In the genomic region with DNA sequence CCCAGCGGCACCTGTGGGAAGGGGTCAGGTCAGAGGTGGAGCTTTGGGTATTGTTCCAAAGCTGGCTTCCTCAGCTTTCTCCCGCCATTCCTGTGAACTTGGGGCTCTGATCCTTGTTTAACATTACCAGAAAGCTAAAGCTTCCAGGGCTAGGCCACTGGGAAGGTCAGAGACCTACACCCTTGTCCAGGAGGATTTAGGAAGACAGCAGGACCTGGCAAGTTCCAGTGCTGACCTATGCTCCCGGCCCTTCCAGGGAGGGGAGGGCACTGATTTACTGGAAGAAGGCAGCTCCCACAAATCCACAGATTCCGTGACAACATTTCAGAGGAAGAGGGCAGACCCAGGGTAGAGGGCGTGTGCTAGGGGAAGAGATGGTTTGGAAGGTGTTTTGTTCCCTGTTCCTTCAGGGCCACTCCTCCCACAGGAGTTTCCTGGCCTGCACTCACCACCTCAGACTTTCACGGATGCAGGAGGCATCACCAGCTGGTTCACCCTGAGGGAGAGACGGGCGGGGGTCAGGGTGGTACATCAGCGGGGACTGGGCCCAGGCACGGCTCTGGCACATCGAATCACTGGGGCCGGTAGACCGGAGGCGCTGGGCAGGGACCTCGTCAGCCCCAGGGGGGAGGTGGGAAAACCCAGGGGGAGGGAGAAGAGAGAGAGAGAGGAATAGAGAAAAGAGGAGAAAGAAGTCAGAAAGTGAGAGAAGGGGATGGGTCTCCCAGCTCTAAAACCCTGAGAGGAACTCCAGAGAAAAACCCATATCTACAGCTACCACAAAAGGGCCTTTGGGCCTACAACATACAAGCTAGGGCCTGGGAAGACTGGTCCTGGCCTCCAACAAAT, we compare ENCODE assay signal across 32 mouse cellular contexts. TPM values are rescaled to one million over a fixed set of nuclear protein-coding genes. Genes with fewer than 3 reads are reported as not detected.
DNase-seq lines count a peak whose midpoint lies in the region; ATAC-seq and TF ChIP-seq lines count a peak whose summit lies in the region.
"Had no signal": no experiment of that assay in that cellular context is flagged by ENCODE, and none has a peak within 500 bp of the region (broad histone marks: within the 10 kb centered on the region; RNA-seq: fewer than 3 reads in every experiment).

No protein-coding gene starts in this region.

- no peak overlapping the region for H3K4me3 ChIP-seq in heart, adult 2 months
- no peak overlapping the region for H3K4me3 ChIP-seq in hindbrain, embryonic 13.5 days
- no peak overlapping the region for H3K4me3 ChIP-seq in hindbrain, embryonic 12.5 days
- H3K4me3 ChIP-seq in limb, embryonic 12.5 days (replicated peaks): no peak overlapping the region
- no peak overlapping the region for H3K4me3 ChIP-seq in limb, embryonic 10.5 days
- H3K4me3 ChIP-seq in CH12.LX (replicated peaks in 1 of 3; ENCODE audit: low read depth in 2 of 3, low read length in 2 of 3, poor library complexity in 1 of 3): no peak overlapping the region
- H3K4me3 ChIP-seq: erythroblast, embryonic 14.5 days; limb, embryonic 15.5 days; neural tube, embryonic 15.5 days had no signal

- dilution Hi-C loops in CH12.LX (cut with MboI; ENCODE audit: extremely low pct_ligation_motif_present, extremely low pct_unique_long_range_greater_than_20kb, low sequenced_read_pairs): no loop called here

- no peaks in the 10 kb centered on the region for H3K36me3 ChIP-seq in heart, adult 2 months (ENCODE audit: control insufficient read depth, insufficient read depth, low read length)
- peaks cover 97% of the 10 kb centered on the region for H3K36me3 ChIP-seq in hindbrain, embryonic 13.5 days
- H3K36me3 ChIP-seq in hindbrain, embryonic 12.5 days: peaks cover 67% of the 10 kb centered on the region
- H3K36me3 ChIP-seq in limb, embryonic 12.5 days: peaks cover 45% of the 10 kb centered on the region
- peaks cover 51% of the 10 kb centered on the region for H3K36me3 ChIP-seq in limb, embryonic 10.5 days
- peaks cover 43 to 54% of the 10 kb centered on the region in 2 experiments for H3K36me3 ChIP-seq in CH12.LX (replicated peaks in 1 of 2; ENCODE audit: control insufficient read depth in 1 of 2, insufficient read depth in 1 of 2, low read length in 1 of 2)

- no peak for ATAC-seq in hindbrain, embryonic 13.5 days (ENCODE audit: low FRiP score)
- no peak for ATAC-seq in hindbrain, embryonic 12.5 days (ENCODE audit: low FRiP score)
- no peak for ATAC-seq in limb, embryonic 12.5 days (ENCODE audit: insufficient number of reproducible peaks, insufficient read depth, low FRiP score, low TSS enrichment, low read depth)
- ATAC-seq in activated CD4-positive, CD25-positive, alpha-beta regulatory T cell, adult 4 months: no peak
- ATAC-seq: forebrain, postnatal 0 days; inflammation-experienced regulatory T-cells, adult 6 months; liver, postnatal 0 days; lung, postnatal 0 days had no signal

- DNase-seq in heart, adult 2 months: no peak
- DNase-seq in heart, postnatal 25 days (ENCODE audit: low spot score): no peak
- DNase-seq in limb, embryonic 10.5 days (ENCODE audit: low spot score): no peak
- DNase-seq in CH12.LX (ENCODE audit: extremely low read depth): no peak
- DNase-seq: adrenal gland, adult 8-10 months; cerebellum, adult 2 months; cerebellum, postnatal 14 days; forebrain, postnatal 0 days; gastrocnemius, postnatal 25 days; heart, postnatal 10 days; kidney, adult 11 months; kidney, postnatal 10 days; layer of hippocampus, adult 9-11 months; liver, postnatal 0 days; midbrain, embryonic 14.5 days; retina, postnatal 1 day; right cerebral cortex, postnatal 14 days; thymus, postnatal 4 days had no signal

- H3K4me2 ChIP-seq in hindbrain, embryonic 13.5 days: no peak overlapping the region
- H3K4me2 ChIP-seq in hindbrain, embryonic 12.5 days (replicated peaks): no peak overlapping the region
- no peak overlapping the region for H3K4me2 ChIP-seq in limb, embryonic 12.5 days
- H3K4me2 ChIP-seq in CH12.LX (ENCODE audit: insufficient read depth, low read depth, poor library complexity, severe bottlenecking): no peak overlapping the region; the same call in 1 of the 2 replicates
- H3K4me2 ChIP-seq: hindbrain, embryonic 14.5 days; limb, embryonic 15.5 days; neural tube, embryonic 15.5 days had no signal

- intact Hi-C loops in heart, adult 2 months (cut with DNase I): no loop called here
- intact Hi-C loops in heart, postnatal 25 days (cut with DNase I): loop anchor here (2.0 kb wide), 1 partner anchor 33 kb away; no protein-coding TSS in a partner anchor

- no peak for TF ChIP-seq RAD21 in CH12.LX (IDR thresholded peaks at IDR 0.05; ENCODE audit: low read depth, low read length)

- H3K79me2 ChIP-seq in heart, adult 2 months (replicated peaks; ENCODE audit: control insufficient read depth, insufficient read depth, low read length): no peaks in the 10 kb centered on the region
- no peaks in the 10 kb centered on the region for H3K79me2 ChIP-seq in CH12.LX (replicated peaks; ENCODE audit: control insufficient read depth, extremely low read depth, insufficient read depth, poor library complexity, severe bottlenecking)

- peak overlapping the region; percentile 48 for H3K27ac ChIP-seq in heart, adult 2 months
- H3K27ac ChIP-seq in hindbrain, embryonic 13.5 days: peak overlapping the region; percentile 18; the same call in 1 of the 2 replicates
- H3K27ac ChIP-seq in hindbrain, embryonic 12.5 days: no peak overlapping the region
- H3K27ac ChIP-seq in limb, embryonic 12.5 days: 0 out of 2 replicates have a peak overlapping the region, but pooled peaks have one; percentile 7
- no peak overlapping the region; the same call in 1 of the 2 replicates for H3K27ac ChIP-seq in limb, embryonic 10.5 days
- H3K27ac ChIP-seq in CH12.LX (ENCODE audit: insufficient read depth, low read depth): peak overlapping the region; percentile 29; the same call in 1 of the 2 replicates
- H3K27ac ChIP-seq: hindbrain, embryonic 14.5 days; limb, embryonic 15.5 days; macrophage; neural tube, embryonic 15.5 days had no signal

- in situ Hi-C loops in CH12.LX (cut with MboI; ENCODE audit: low pct_ligation_motif_present, low pct_unique_long_range_greater_than_20kb, low sequenced_read_pairs): no loop called here

- no peaks in the 10 kb centered on the region for H3K9me3 ChIP-seq in hindbrain, embryonic 13.5 days
- no peaks in the 10 kb centered on the region for H3K9me3 ChIP-seq in hindbrain, embryonic 12.5 days (replicated peaks)
- no peaks in the 10 kb centered on the region for H3K9me3 ChIP-seq in limb, embryonic 12.5 days
- H3K9me3 ChIP-seq in limb, embryonic 10.5 days (replicated peaks): no peaks in the 10 kb centered on the region
- no peaks in the 10 kb centered on the region for H3K9me3 ChIP-seq in CH12.LX (replicated peaks; ENCODE audit: low read length)
- H3K9me3 ChIP-seq: limb, embryonic 15.5 days; neural tube, embryonic 15.5 days had no signal

- WGBS in heart, adult 2 months: 49% methylated on average over 15 of the region's 15 CpGs
- 62% methylated on average over 15 of the region's 15 CpGs for WGBS in hindbrain, embryonic 13.5 days
- 63% methylated on average over 15 of the region's 15 CpGs for WGBS in hindbrain, embryonic 12.5 days
- WGBS in limb, embryonic 12.5 days: 58% methylated on average over 15 of the region's 15 CpGs
- 62% methylated on average over 15 of the region's 15 CpGs for WGBS in limb, embryonic 10.5 days

- TF ChIP-seq CTCF in heart, adult 2 months (IDR thresholded peaks at IDR 0.05): no peak
- TF ChIP-seq CTCF in CH12.LX (conservative IDR thresholded peaks at IDR 0.05 in 1 of 2, IDR thresholded peaks at IDR 0.05 in 1 of 2; ENCODE audit: low read depth in 2 of 2, low read length in 2 of 2): no peak

- H3K4me1 ChIP-seq in heart, adult 2 months (ENCODE audit: control insufficient read depth, insufficient read depth, low read length): peaks cover 8% of the 10 kb centered on the region; the same call in 1 of the 2 replicates
- peaks cover 13% of the 10 kb centered on the region for H3K4me1 ChIP-seq in hindbrain, embryonic 13.5 days (replicated peaks)
- peaks cover 16% of the 10 kb centered on the region for H3K4me1 ChIP-seq in hindbrain, embryonic 12.5 days
- no peaks in the 10 kb centered on the region for H3K4me1 ChIP-seq in limb, embryonic 12.5 days (replicated peaks)
- H3K4me1 ChIP-seq in limb, embryonic 10.5 days: peaks cover 18% of the 10 kb centered on the region
- peaks cover 22 to 68% of the 10 kb centered on the region in 2 experiments for H3K4me1 ChIP-seq in CH12.LX (ENCODE audit: control insufficient read depth in 1 of 2, insufficient read depth in 2 of 2)
- H3K4me1 ChIP-seq: limb, embryonic 15.5 days had no signal

- no peak overlapping the region for H3K9ac ChIP-seq in heart, adult 2 months (ENCODE audit: low read depth, low read length)
- H3K9ac ChIP-seq in hindbrain, embryonic 13.5 days: no peak overlapping the region
- no peak overlapping the region for H3K9ac ChIP-seq in hindbrain, embryonic 12.5 days
- H3K9ac ChIP-seq in limb, embryonic 12.5 days (replicated peaks): no peak overlapping the region
- H3K9ac ChIP-seq in CH12.LX (ENCODE audit: insufficient read depth, low read depth): no peak overlapping the region
- H3K9ac ChIP-seq: forebrain, postnatal 0 days; hindbrain, embryonic 14.5 days; limb, embryonic 15.5 days; liver, postnatal 0 days; neural tube, embryonic 15.5 days had no signal

- no peak for TF ChIP-seq POLR2A in heart, adult 2 months (IDR thresholded peaks at IDR 0.05; ENCODE audit: insufficient read depth, low read depth, low read length)
- no peak for TF ChIP-seq POLR2A in CH12.LX (IDR thresholded peaks at IDR 0.05; ENCODE audit: low read depth, low read length)

- TF ChIP-seq EP300 in heart, adult 2 months (IDR thresholded peaks at IDR 0.05; ENCODE audit: insufficient read depth, low read depth, low read length): no peak
- no peak for TF ChIP-seq EP300 in CH12.LX (IDR thresholded peaks at IDR 0.05; ENCODE audit: low read length)

- no peaks in the 10 kb centered on the region for H3K27me3 ChIP-seq in heart, adult 2 months (ENCODE audit: control insufficient read depth, insufficient read depth, low read length)
- H3K27me3 ChIP-seq in hindbrain, embryonic 13.5 days: no peaks in the 10 kb centered on the region
- no peaks in the 10 kb centered on the region for H3K27me3 ChIP-seq in hindbrain, embryonic 12.5 days
- no peaks in the 10 kb centered on the region for H3K27me3 ChIP-seq in limb, embryonic 12.5 days
- H3K27me3 ChIP-seq in limb, embryonic 10.5 days (ENCODE audit: low read depth, poor library complexity, severe bottlenecking): no peaks in the 10 kb centered on the region
- no peaks in the 10 kb centered on the region for H3K27me3 ChIP-seq in CH12.LX (replicated peaks)
- H3K27me3 ChIP-seq: limb, embryonic 15.5 days; neural tube, embryonic 15.5 days had no signal

RNA-seq across cellular contexts. Expression of a gene that starts 12.2 kb away (rescaled TPM):
- 10 to 100 TPM; 42.7 to 46.1 TPM for total RNA-seq in heart, adult 2 months (2021)
- 21.8 and 30.6 TPM in 2 replicates for polyA plus RNA-seq in heart, adult 2 months (2012; rRNA removed)
- total RNA-seq in heart, postnatal 25 days (2021): 10 to 100 TPM; 40.9 to 42.8 TPM
- polyA plus RNA-seq in hindbrain, embryonic 13.5 days (2015; fragmentation: Nextera tagmentation; extraction: Ambion mirVana): 74.5 and 79.9 TPM in 2 replicates
- polyA plus RNA-seq in hindbrain, embryonic 12.5 days (2016; fragmentation: Nextera tagmentation; extraction: Ambion mirVana): 112 and 123 TPM in 2 replicates
- 173 and 176 TPM in 2 replicates for polyA plus RNA-seq in limb, embryonic 12.5 days (2016; fragmentation: Nextera tagmentation; extraction: Ambion mirVana)
- 234 and 274 TPM in 2 replicates for polyA plus RNA-seq in limb, embryonic 10.5 days (2016; fragmentation: Nextera tagmentation; extraction: Ambion mirVana)
- total RNA-seq in CH12.LX (2012; rRNA removed): 245 and 334 TPM in 2 replicates
- total RNA-seq in CH12.LX (2014; rRNA removed): 115 and 174 TPM in 2 replicates
- polyA plus RNA-seq in CH12.LX (2012; ENCODE audit: insufficient read length, low read depth): 729 and 816 TPM in 2 replicates
- polyA plus RNA-seq in activated CD4-positive, CD25-positive, alpha-beta regulatory T cell, adult 4 months (2017; shearing (Covaris generic)): 10 to 100 TPM; 55.5 to 77.9 TPM

RNA-seq across cellular contexts. Expression of a gene that starts 18.0 kb away (rescaled TPM):
- total RNA-seq in heart, adult 2 months (2021): not detected
- polyA plus RNA-seq in heart, adult 2 months (2012; rRNA removed): 0.20 TPM in 1 of 2 replicates, not detected in the other
- under 1 TPM in 1 of 2 experiments, not detected in 1; 0.31 TPM for total RNA-seq in heart, postnatal 25 days (2021)
- polyA plus RNA-seq in hindbrain, embryonic 13.5 days (2015; fragmentation: Nextera tagmentation; extraction: Ambion mirVana): not detected in 2 replicates
- polyA plus RNA-seq in hindbrain, embryonic 12.5 days (2016; fragmentation: Nextera tagmentation; extraction: Ambion mirVana): 0.32 TPM in 1 of 2 replicates, not detected in the other
- 0.15 and 0.36 TPM in 2 replicates for polyA plus RNA-seq in limb, embryonic 12.5 days (2016; fragmentation: Nextera tagmentation; extraction: Ambion mirVana)
- polyA plus RNA-seq in limb, embryonic 10.5 days (2016; fragmentation: Nextera tagmentation; extraction: Ambion mirVana): 0.08 TPM in 1 of 2 replicates, not detected in the other
- total RNA-seq in CH12.LX (2012; rRNA removed) (0.13 TPM in 2 replicates), CH12.LX (2014; rRNA removed) (not detected in 2 replicates)
- 0.19 TPM in 1 of 2 replicates, not detected in the other for polyA plus RNA-seq in CH12.LX (2012; ENCODE audit: insufficient read length, low read depth)
- not detected for polyA plus RNA-seq in activated CD4-positive, CD25-positive, alpha-beta regulatory T cell, adult 4 months (2017; shearing (Covaris generic))
- total RNA-seq: forebrain, postnatal 0 days; heart, adult 18-20 months; heart, postnatal 10 days; megakaryocyte-erythroid progenitor cell, adult 5-6 weeks had no signal
- polyA plus RNA-seq: erythroblast, embryonic 14.5 days; forebrain, embryonic 11.5 days; forebrain, postnatal 0 days; inflammation-experienced regulatory T-cells, adult 6 months; macrophage; midbrain, embryonic 14.5 days; neural tube, embryonic 15.5 days had no signal

RNA-seq across cellular contexts. Expression of a gene that starts 36.4 kb away (rescaled TPM):
- total RNA-seq in heart, adult 2 months (2021): 1 to 10 TPM; 6.1 to 7.9 TPM
- 13.8 and 18.1 TPM in 2 replicates for polyA plus RNA-seq in heart, adult 2 months (2012; rRNA removed)
- 10 to 100 TPM in 1 of 2 experiments, 1 to 10 TPM in 1; 9.2 to 12.9 TPM for total RNA-seq in heart, postnatal 25 days (2021)
- 8.4 and 9.7 TPM in 2 replicates for polyA plus RNA-seq in hindbrain, embryonic 13.5 days (2015; fragmentation: Nextera tagmentation; extraction: Ambion mirVana)
- 8.8 and 9.3 TPM in 2 replicates for polyA plus RNA-seq in hindbrain, embryonic 12.5 days (2016; fragmentation: Nextera tagmentation; extraction: Ambion mirVana)
- 2.1 and 2.2 TPM in 2 replicates for polyA plus RNA-seq in limb, embryonic 12.5 days (2016; fragmentation: Nextera tagmentation; extraction: Ambion mirVana)
- polyA plus RNA-seq in limb, embryonic 10.5 days (2016; fragmentation: Nextera tagmentation; extraction: Ambion mirVana): 2.8 and 3.0 TPM in 2 replicates
- total RNA-seq in CH12.LX (2012; rRNA removed) (0.08 and 0.17 TPM in 2 replicates), CH12.LX (2014; rRNA removed) (0.07 TPM in 1 of 2 replicates, not detected in the other)
- 0.10 and 0.14 TPM in 2 replicates for polyA plus RNA-seq in CH12.LX (2012; ENCODE audit: insufficient read length, low read depth)
- not detected for polyA plus RNA-seq in activated CD4-positive, CD25-positive, alpha-beta regulatory T cell, adult 4 months (2017; shearing (Covaris generic))
- polyA plus RNA-seq: inflammation-experienced regulatory T-cells, adult 6 months; macrophage had no signal

RNA-seq across cellular contexts. Expression of a gene that starts 41.8 kb away (rescaled TPM):
- 10 to 100 TPM; 13.1 to 14.3 TPM for total RNA-seq in heart, adult 2 months (2021)
- 12.7 and 18.9 TPM in 2 replicates for polyA plus RNA-seq in heart, adult 2 months (2012; rRNA removed)
- total RNA-seq in heart, postnatal 25 days (2021): 10 to 100 TPM; 19.0 to 21.6 TPM
- 6.2 and 6.4 TPM in 2 replicates for polyA plus RNA-seq in hindbrain, embryonic 13.5 days (2015; fragmentation: Nextera tagmentation; extraction: Ambion mirVana)
- polyA plus RNA-seq in hindbrain, embryonic 12.5 days (2016; fragmentation: Nextera tagmentation; extraction: Ambion mirVana): 14.5 and 15.3 TPM in 2 replicates
- 25.7 and 29.0 TPM in 2 replicates for polyA plus RNA-seq in limb, embryonic 12.5 days (2016; fragmentation: Nextera tagmentation; extraction: Ambion mirVana)
- polyA plus RNA-seq in limb, embryonic 10.5 days (2016; fragmentation: Nextera tagmentation; extraction: Ambion mirVana): 11.7 and 14.2 TPM in 2 replicates
- total RNA-seq in CH12.LX (2012; rRNA removed): 0.25 and 0.47 TPM in 2 replicates
- total RNA-seq in CH12.LX (2014; rRNA removed): 0.26 and 0.47 TPM in 2 replicates
- 0.10 TPM in 1 of 2 replicates, not detected in the other for polyA plus RNA-seq in CH12.LX (2012; ENCODE audit: insufficient read length, low read depth)
- polyA plus RNA-seq in activated CD4-positive, CD25-positive, alpha-beta regulatory T cell, adult 4 months (2017; shearing (Covaris generic)): not detected
- polyA plus RNA-seq: erythroblast, embryonic 14.5 days; inflammation-experienced regulatory T-cells, adult 6 months; macrophage had no signal

Comparison
In these comparisons a context has a peak if more than half of its experiments do, and no peak if none do; other contexts are left out.
1. H3K27ac ChIP-seq: peak in heart, adult 2 months (single experiment), hindbrain, embryonic 13.5 days (single experiment), limb, embryonic 12.5 days (single experiment) and CH12.LX (single experiment); none in hindbrain, embryonic 12.5 days (single experiment) and limb, embryonic 10.5 days (single experiment).